Mouse (Mus musculus) thymus, postnatal 25 days (tissue): Measurements from ENCODE around the gene Tubgcp6.

Source experiments
- DNase-seq: peaks from one replicate; pipeline ENCODE4 v3.0.0; 2022

The Tubgcp6 gene

GRCm38 (mm10) chr15:89098616-89099015 is 24.3 kb downstream of the Tubgcp6 start:
- no peak for DNase-seq

GRCm38 (mm10) chr15:89097450-89097849 is 25.5 kb downstream of the Tubgcp6 start:
- DNase-seq, result no peak

GRCm38 (mm10) chr15:89092181-89092580 is 30.7 kb downstream of the Tubgcp6 start:
- DNase-seq, result no peak

GRCm38 (mm10) chr15:89090662-89091061 is 32.2 kb downstream of the Tubgcp6 start:
- no peak for DNase-seq

- peak; percentile 28 for DNase-seq
Measured at GRCm38 (mm10) chr15:89089248-89090051, 33.5 kb downstream of the Tubgcp6 start.

- DNase-seq, result peak; percentile 83
Measured at GRCm38 (mm10) chr15:89088607-89089247, 34.2 kb downstream of the Tubgcp6 start, which contains the start of gene Selenoo. TSS of gene Selenoo (plus strand) at chr15:89089084.

- no peak for DNase-seq
Measured at GRCm38 (mm10) chr15:89084826-89085225, 38.1 kb downstream of the Tubgcp6 start.

- no peak for DNase-seq
Measured at GRCm38 (mm10) chr15:89083906-89084305, 39.0 kb downstream of the Tubgcp6 start.

GRCm38 (mm10) chr15:89078208-89078836 is 44.6 kb downstream of the Tubgcp6 start:
- DNase-seq, result peak; percentile 71

- peak; percentile 49 for DNase-seq
Measured at GRCm38 (mm10) chr15:89076156-89076731, 46.7 kb downstream of the Tubgcp6 start.

GRCm38 (mm10) chr15:89075478-89076147 is 47.3 kb downstream of the Tubgcp6 start:
- peak; percentile 85 for DNase-seq

GRCm38 (mm10) chr15:89074613-89075477 is 48.1 kb downstream of the Tubgcp6 start, which contains the start of gene Trabd:
TSS of gene Trabd (plus strand) at chr15:89075124.
- no peak for DNase-seq

GRCm38 (mm10) chr15:89073993-89074603 is 48.8 kb downstream of the Tubgcp6 start:
- DNase-seq, result no peak

- DNase-seq, result no peak
Measured at GRCm38 (mm10) chr15:89070606-89071005, 52.3 kb downstream of the Tubgcp6 start.

- no peak for DNase-seq
Measured at GRCm38 (mm10) chr15:89069336-89069840, 53.5 kb downstream of the Tubgcp6 start.

- DNase-seq, result no peak
Measured at GRCm38 (mm10) chr15:89068226-89068625, 54.7 kb downstream of the Tubgcp6 start.

- DNase-seq, result no peak
Measured at GRCm38 (mm10) chr15:89067609-89068008, 55.3 kb downstream of the Tubgcp6 start.

GRCm38 (mm10) chr15:89064891-89065290 is 58.0 kb downstream of the Tubgcp6 start:
- no peak for DNase-seq

GRCm38 (mm10) chr15:89063536-89063935 is 59.4 kb downstream of the Tubgcp6 start:
- no peak for DNase-seq

- no peak for DNase-seq
Measured at GRCm38 (mm10) chr15:89063001-89063400, 59.9 kb downstream of the Tubgcp6 start.

GRCm38 (mm10) chr15:89062518-89062910 is 60.4 kb downstream of the Tubgcp6 start:
- DNase-seq, result no peak
